Mouse (Mus musculus) heart, postnatal 0 days (tissue): ENCODE data around the gene Tacr2.

Source experiments
- CTCF ChIP-seq: IDR thresholded peaks from 2 replicates; pipeline ENCODE4 v1.5.1; 2016; ENCODE audit warnings: antibody characterized with exemption, control low read depth, low read depth
- EP300 ChIP-seq: IDR thresholded peaks from 2 replicates; pipeline ENCODE4 v1.6.1; 2016; ENCODE audit warnings: antibody characterized with exemption, low read depth

GRCm38 (mm10) chr10:62221647-62222046 lies 30.6 kb upstream of the Tacr2 start:
- TF ChIP-seq CTCF, result no peak
- TF ChIP-seq EP300, result no peak
